Mouse (Mus musculus) regulatory T cell (primary cell): ENCODE data around the gene Caskin2.

Experiments used
- in situ Hi-C: fragments of 300-600 bp; cut with MboI, MseI; formaldehyde crosslinking; loops from one replicate; pipeline ENCODE4 v1.15.1; 2025; ENCODE audit warnings: high pct_unique_total_duplicates

Gene Caskin2

DNA sequence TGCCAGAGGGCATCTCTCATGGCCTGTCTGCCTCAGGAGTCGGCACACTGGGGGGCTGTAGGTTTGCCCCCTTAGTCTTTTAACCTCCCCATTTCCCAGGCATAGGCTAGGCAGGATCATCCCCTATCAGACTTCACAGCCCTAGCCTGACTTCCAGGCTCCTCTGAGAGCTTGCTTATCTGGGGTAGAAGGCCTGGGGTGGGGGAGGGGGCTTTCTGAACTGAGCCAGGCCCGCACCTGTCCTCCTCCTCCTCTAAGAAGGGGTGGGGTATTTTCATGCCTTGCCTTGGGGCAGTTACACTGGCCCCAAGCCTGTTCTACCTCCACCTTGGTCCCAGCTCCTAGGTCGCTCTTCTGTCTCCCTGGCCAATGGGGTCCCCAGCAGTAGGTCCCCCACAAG lies 18.1 kb upstream of the Caskin2 start:
- in situ Hi-C loops = no loop called here

DNA sequence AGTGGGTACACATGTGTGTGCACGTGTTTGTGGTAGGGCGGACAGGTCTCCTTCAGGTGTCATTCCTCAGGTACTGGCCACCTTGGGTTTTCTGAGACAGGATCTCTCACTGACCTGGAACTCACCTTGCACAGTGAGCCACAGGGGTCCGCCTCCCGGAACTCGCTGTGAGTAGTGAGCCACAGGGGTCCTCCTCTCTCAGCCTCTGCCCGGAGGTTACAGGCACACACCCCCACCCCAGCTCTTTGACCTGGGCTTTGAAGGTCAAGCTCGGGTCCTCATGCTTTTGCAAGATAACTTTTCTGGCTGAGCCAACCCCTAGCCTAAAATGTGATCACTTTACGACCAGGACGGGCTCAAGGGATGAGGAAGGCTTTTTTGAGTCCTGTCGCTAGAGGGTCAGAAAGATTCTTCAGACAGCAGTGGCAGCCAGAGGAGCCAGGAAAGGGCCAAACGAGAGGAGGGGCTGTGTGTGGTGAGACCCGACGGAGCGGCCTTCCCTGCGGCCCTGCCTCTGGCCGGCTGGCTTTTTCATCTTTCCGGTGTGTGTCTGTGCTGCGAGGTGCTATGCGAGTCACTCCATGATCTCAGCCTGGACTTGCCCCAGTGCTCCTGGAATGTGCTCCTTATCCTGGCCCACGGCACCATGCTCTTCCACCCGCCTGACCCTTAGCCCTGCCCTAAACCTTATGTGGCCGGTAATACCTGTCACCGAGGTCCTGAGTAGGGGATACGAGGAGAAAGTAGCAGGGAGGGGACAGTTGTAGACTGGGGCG lies 17.3 kb upstream of the Caskin2 start:
- in situ Hi-C loops = no loop called here

DNA sequence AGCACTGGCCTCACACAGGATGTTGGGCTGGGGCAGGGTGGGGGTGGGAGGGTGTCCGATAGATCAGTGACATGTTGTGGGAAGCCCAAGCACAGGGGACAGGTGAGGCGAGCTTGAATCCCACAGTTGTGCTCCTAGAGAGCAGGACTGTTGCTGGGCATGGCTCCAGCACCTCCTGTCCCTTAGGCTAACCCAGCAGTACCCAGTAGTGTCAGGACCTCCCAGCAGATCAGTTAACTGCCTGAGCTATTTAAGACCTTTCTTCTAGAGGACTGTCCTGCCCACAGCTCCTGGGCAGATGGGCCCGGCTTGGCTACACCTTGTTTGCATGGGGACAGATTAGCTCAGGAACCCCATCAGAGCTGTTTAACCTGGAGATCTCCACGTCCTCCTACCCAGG lies 15.6 kb upstream of the Caskin2 start:
- in situ Hi-C loops = no loop called here

GRCm38 (mm10) chr11:115827624-115828023 lies 14.2 kb upstream of the Caskin2 start:
- in situ Hi-C loops = no loop called here

DNA sequence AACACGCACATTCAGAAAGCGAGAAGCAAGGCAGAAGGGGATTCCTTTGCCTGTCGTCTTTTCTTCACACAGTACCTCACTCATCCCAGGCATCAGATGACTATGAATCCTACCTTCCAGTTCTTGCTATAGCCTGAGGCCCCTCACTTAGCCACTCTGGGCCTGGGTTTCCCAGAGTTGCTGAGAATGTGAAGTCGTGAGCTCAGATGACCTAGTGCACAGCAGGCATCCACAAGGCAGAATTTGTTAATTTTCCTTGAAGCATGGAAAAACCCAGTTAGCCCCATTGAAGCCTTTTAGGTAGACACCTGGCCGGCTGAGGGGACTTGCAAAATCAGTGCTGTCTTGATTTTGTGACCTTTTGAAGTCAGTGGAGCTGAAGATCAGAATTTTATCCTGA lies 13.0 kb upstream of the Caskin2 start:
- in situ Hi-C loops = no loop called here

DNA sequence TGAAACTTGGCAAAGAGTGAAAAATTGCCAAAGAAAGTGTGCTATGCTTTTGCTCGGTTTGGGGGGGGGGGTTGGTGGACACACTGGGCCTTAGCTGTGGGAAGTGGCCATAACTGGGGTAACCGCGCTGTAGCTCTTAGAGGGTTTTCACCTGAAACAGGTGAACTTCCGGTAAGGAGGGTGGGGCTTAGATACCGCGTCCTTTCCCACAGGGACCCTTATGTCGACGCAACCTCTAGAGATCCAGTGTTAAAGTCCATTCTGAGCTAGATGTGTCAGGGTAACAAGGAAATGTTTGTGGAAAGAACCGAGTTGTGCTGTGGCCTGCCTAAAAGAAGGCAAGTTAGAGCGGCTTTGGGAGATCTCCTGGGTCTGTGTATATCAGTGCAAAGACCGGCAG lies 11.4 kb upstream of the Caskin2 start:
- in situ Hi-C loops = no loop called here

GRCm38 (mm10) chr11:115823774-115824740 lies 10.6 kb upstream of the Caskin2 start, which contains the start of gene Llgl2:
Llgl2 (plus strand) TSS chr11:115824049.
- in situ Hi-C loops = no loop called here

GRCm38 (mm10) chr11:115821001-115821400 lies 7.6 kb upstream of the Caskin2 start:
- in situ Hi-C loops = no loop called here

DNA sequence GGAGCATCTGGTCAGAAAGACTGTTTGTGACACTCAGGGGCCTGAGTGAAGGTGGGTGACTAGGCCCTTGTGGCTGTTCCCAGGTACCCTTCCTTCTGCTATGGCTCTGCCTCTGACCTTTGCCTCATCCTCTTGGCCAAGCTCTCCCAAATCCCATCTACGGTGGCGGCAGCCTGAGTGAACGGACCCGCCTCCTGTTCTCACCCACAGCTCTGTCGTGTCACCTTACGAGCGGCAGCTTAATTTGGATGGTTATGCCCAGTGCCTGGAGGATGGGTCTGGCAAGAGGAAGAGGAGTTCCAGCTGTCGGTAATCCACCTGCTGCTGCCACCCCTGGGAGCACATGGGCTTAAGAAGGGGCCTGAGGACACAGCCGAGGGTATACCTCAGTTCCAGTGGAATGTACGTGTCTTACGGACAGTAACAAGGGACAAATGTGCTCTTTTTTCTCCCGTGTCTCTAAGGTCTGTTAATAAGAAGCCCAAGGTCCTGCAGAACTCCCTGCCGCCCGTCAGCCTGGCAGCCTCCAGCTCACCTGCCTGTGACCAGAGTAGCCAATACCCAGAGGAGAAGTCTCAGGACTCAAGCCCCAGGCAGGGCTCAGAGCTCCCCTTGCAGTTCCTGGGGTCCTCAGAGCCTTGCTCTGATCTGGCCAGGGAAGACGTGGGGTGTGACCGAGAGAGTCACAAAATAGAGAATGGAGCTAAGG lies 6.6 kb upstream of the Caskin2 start:
- in situ Hi-C loops = no loop called here

- in situ Hi-C loops = no loop called here
Observed at GRCm38 (mm10) chr11:115817331-115817730, 3.9 kb upstream of the Caskin2 start.

DNA sequence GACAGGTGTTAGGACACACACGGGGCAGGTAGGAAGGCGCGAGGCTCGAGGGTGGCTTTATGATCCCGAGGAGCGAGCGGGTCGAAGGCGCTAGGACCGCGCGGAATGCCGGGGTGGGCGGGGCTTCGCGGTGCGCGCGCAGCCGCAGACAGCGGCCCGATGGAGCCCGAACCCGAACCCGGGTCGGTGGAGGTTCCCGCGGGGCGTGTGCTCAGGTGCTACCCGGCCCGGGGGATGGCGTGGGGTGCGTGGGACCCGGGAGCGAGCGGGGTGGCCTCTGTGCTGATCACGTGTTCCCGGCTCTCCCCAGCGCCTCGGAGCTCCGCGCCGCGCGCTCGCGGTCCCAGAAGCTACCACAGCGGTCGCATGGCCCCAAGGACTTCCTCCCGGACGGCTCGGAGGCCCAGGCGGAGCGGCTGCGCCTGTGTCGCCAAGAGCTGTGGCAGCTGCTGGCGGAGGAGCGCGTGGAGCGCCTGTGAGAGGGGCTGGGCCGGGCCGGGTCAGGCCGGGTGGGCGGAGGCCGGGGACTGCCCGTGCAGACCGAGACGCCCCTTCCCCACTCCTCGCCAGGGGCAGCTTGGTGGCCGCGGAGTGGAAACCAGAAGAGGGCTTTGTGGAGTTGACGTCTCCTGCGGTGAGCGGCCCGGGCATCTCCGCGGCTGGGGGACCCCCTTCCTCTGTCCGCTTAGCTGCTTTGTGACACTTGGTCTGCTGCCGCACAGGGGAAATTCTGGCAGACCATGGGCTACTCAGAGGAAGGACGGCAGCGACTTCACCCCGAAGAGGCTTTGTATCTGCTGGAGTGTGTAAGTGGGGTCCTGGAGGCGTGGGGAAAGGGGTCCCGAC lies 1.4 kb upstream of the Caskin2 start, which contains the start of gene Tsen54:
Tsen54 (plus strand) TSS at position 120 of the 846 bp plus-strand sequence.
- in situ Hi-C loops = loop anchor here (5.0 kb wide), 2 partner anchors 88 to 193 kb away; no protein-coding TSS in a partner anchor

DNA sequence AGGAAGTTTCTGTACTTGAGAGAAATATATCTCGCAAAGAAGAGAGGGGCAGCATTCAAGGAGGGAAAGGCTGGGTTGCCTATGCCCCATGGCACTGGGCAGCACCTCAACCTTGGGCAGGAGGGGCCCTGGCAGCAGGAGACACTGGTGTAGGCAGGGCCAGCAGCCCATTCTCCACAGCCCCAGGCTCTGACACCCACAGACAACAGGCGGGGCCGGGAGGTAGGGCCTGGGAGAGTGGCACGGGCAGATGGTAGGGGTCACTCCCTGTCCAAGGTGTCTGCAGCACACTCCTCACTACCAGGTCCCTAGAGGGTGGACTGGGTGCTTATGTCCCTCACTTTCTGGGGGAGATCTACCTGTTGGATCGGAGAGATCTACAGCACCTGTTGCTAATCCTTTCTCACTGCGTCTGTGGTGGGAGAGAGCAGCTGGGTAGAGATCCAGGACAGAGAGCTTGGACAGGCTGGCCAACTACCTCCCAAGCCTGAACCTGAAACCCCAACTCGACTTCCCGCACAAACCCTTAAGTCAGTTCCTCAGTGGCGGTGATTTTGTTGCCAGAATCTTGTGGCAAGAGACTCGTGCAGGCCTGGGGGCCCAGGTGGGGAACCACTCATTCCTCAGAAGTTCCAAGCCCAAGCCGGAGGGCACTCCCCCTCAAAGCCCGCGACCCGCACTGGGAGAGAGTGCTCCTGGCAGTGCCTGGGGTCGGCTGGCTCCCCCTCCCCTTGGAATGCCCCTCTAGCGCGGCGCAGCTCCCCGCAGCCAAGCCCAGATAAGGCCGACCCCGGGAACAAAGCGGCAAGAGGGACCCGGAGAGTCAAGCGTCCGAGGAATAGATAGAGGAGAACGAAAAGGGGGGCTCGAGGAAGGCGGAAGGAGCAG lies 662 bp downstream of the Caskin2 start:
- in situ Hi-C loops = loop anchor here (5.0 kb wide), 2 partner anchors 85 to 190 kb away; no protein-coding TSS in a partner anchor

- in situ Hi-C loops = loop anchor here (5.0 kb wide), 2 partner anchors 85 to 190 kb away; no protein-coding TSS in a partner anchor
Observed at GRCm38 (mm10) chr11:115812095-115812494, 1.3 kb downstream of the Caskin2 start.

DNA sequence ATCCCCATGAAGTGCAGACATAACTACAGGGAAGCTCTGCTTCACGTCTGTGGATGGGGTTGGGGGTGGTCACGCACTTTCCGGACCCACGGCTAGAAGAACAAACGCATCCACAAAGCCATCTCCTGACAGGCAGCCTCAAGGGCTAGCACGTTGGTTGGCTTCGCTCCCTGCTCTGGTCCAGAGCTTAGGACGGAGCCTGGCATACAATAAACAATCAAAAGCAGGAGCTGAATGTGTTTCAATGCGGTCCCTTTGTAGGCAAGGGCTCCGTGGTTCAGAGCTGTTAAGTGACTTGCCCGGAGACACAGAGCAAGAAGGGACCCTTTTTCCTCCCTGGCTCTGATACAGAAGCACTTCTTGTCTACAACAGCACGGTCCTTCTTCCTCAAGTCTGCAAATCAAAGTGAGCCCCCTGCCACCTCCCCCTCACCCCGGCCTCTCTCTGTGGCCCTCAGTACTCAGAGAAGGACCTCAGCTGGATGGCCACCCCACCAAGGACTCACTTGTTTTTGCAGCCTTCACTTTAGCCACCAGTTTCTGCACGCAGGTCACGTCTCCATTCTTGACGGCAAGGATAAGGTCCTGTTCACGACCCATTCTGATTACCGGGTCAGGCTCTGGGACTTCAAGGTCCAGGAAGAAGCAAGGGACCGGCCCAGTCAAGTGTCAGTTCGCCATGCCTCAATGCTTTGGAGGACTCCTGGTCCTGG lies 1.9 kb downstream of the Caskin2 start:
- in situ Hi-C loops = loop anchor here (5.0 kb wide), 2 partner anchors 84 to 189 kb away; no protein-coding TSS in a partner anchor

DNA sequence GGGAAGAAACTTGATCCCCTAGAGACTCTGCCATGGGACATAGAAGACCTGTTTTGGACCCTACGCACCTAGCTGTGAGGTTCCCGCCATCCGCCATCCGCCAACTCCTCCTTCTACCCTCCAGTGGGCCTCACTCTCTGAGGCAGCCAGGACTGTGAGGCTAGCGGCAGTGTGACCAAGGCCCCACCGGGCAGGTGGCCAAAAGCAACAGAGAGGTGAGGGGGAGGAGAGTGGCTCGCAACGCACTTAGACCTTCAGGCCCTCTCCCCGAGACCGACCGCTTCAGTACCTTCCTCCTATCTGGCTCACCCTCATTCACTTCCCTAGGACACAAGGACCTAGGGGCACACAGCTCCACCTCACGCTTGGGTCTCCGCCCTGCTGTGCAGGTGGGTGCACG lies 3.1 kb downstream of the Caskin2 start:
- in situ Hi-C loops = loop anchor here (5.0 kb wide), 2 partner anchors 83 to 188 kb away; no protein-coding TSS in a partner anchor

GRCm38 (mm10) chr11:115809311-115809781 lies 4.1 kb downstream of the Caskin2 start:
- in situ Hi-C loops = no loop called here

DNA sequence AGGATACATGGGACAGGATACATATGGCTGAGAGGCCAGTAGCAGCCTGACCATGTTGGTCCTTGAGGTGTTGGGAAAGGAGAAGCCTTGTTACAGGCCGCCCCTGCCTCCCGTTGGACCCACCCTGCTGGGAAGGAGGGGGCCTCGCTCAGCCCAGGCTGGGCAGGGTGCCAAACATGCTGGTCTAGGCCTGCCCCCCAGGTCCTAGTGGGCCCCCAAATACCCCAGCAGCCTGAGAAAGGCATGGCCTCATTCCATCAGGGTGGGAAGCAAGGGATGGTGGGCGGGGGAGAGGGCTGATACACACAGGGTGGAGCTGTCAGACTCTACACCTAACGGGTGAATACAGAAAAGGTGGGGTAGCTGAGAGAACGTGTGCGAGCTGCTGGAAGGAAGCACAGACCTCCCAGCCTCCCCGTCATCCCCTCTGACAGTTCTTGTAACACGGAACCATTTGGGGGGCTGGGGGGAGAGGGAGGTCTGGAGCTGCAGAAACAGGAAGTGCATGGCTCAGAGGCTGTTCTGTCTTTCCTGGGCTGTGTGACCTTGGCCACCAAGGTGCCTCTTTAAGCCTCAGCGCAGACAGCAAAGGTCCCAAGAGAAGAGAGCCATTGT lies 4.6 kb downstream of the Caskin2 start:
- in situ Hi-C loops = no loop called here

- in situ Hi-C loops = no loop called here
Observed at GRCm38 (mm10) chr11:115807971-115808370, 5.5 kb downstream of the Caskin2 start.
